Mouse (Mus musculus) MEL (cell line): Measurements from ENCODE around the gene Hcrt. TPM values are rescaled to one million over a fixed set of nuclear protein-coding genes. Genes with fewer than 3 reads are reported as not detected.

ENCODE experiments used
- DNase-seq: peaks from one replicate; pipeline ENCODE4 v3.0.0; 2011; ENCODE audit warnings: low read depth, low spot score
- H3K27ac ChIP-seq: 2 replicates; pipeline ENCODE4 v1.5.1; 2012; ENCODE audit warnings: low read depth, mild to moderate bottlenecking, control low read depth, low read length, moderate library complexity; ENCODE audit not compliant: control insufficient read depth
- H3K27me3 ChIP-seq, 2 experiments: fragments of 150-350 bp in 1 of 2; sonication (generic) in 1 of 2; 2 replicates each; pipeline ENCODE4 v1.6.1; 2012; ENCODE audit warnings: low read length in 2 of 2, mild to moderate bottlenecking in 2 of 2, improper control_type of control experiment in 1 of 2, moderate library complexity in 1 of 2; ENCODE audit not compliant: insufficient read depth in 2 of 2, control insufficient read depth in 1 of 2
- H3K36me3 ChIP-seq, 2 experiments: 2 replicates each; pipeline ENCODE4 v1.6.1; 2012 to 2014; ENCODE audit warnings: low read length in 2 of 2, improper control_type of control experiment in 1 of 2, inconsistent platforms in 1 of 2, mild to moderate bottlenecking in 1 of 2; ENCODE audit not compliant: insufficient read depth in 2 of 2, control insufficient read depth in 1 of 2
- H3K4me1 ChIP-seq, 2 experiments: fragments of 150-350 bp in 1 of 2; sonication (generic) in 1 of 2; 2 replicates each; pipeline ENCODE4 v1.6.1; 2012; ENCODE audit warnings: low read length in 2 of 2, improper control_type of control experiment in 1 of 2, mild to moderate bottlenecking in 1 of 2; ENCODE audit not compliant: insufficient read depth in 2 of 2, control insufficient read depth in 1 of 2
- H3K4me3 ChIP-seq, 2 experiments: fragments of 150-350 bp in 1 of 2; sonication (generic) in 1 of 2; 2 replicates each; pipeline ENCODE4 v1.5.1; 2012; ENCODE audit warnings: low read depth in 2 of 2, low read length in 2 of 2, mild to moderate bottlenecking in 2 of 2, moderate library complexity in 2 of 2, control low read depth in 1 of 2, improper control_type of control experiment in 1 of 2; ENCODE audit not compliant: control insufficient read depth in 1 of 2, insufficient read depth in 1 of 2
- H3K79me2 ChIP-seq: 2 replicates; pipeline ENCODE4 v1.6.1; 2012; ENCODE audit warnings: mild to moderate bottlenecking, low read length, moderate library complexity; ENCODE audit not compliant: control insufficient read depth, poor library complexity, insufficient read depth
- H3K9ac ChIP-seq: 2 replicates; pipeline ENCODE4 v1.6.1; 2012; ENCODE audit warnings: low read depth, mild to moderate bottlenecking, control low read depth, low read length, moderate library complexity; ENCODE audit not compliant: control insufficient read depth, poor library complexity, severe bottlenecking
- H3K9me3 ChIP-seq: fragments of 150-350 bp; sonication (generic); replicated peaks from 2 replicates; pipeline ENCODE4 v1.6.1; 2012; ENCODE audit warnings: mild to moderate bottlenecking, low read length, improper control_type of control experiment, moderate library complexity; ENCODE audit not compliant: insufficient read depth
- BHLHE40 ChIP-seq: IDR thresholded peaks from 2 replicates; pipeline ENCODE4 v1.6.1; 2012; ENCODE audit warnings: low read depth, mild to moderate bottlenecking, inconsistent platforms, low read length, improper control_type of control experiment, borderline replicate concordance
- CHD2 ChIP-seq: IDR thresholded peaks from 2 replicates; pipeline ENCODE4 v1.6.1; 2011; ENCODE audit warnings: low read length, improper control_type of control experiment
- ELF1 ChIP-seq: IDR thresholded peaks from 2 replicates; pipeline ENCODE4 v1.6.1; 2014; ENCODE audit warnings: low read depth, mild to moderate bottlenecking, inconsistent platforms, low read length, improper control_type of control experiment, moderate library complexity
- EP300 ChIP-seq, 2 experiments: IDR thresholded peaks; 2 replicates each; pipeline ENCODE4 v1.6.1; 2011; ENCODE audit warnings: improper control_type of control experiment in 2 of 2, low read length in 2 of 2, low read depth in 1 of 2, mild to moderate bottlenecking in 1 of 2
- ETS1 ChIP-seq: IDR thresholded peaks from 2 replicates; pipeline ENCODE4 v1.6.1; 2012; ENCODE audit warnings: low read depth, mild to moderate bottlenecking, inconsistent platforms, low read length, improper control_type of control experiment, moderate library complexity
- GABPA ChIP-seq: IDR thresholded peaks from 2 replicates; pipeline ENCODE4 v1.6.1; 2012; ENCODE audit warnings: low read depth, mild to moderate bottlenecking, inconsistent platforms, low read length, improper control_type of control experiment, moderate library complexity
- GATA1 ChIP-seq: IDR thresholded peaks from 2 replicates; pipeline ENCODE4 v1.6.1; 2011; ENCODE audit warnings: low read depth, low read length, improper control_type of control experiment
- HCFC1 ChIP-seq: IDR thresholded peaks from 2 replicates; pipeline ENCODE4 v1.6.1; 2012; ENCODE audit warnings: low read depth, mild to moderate bottlenecking, inconsistent platforms, low read length, improper control_type of control experiment, moderate library complexity
- KAT2A ChIP-seq: conservative IDR thresholded peaks from 2 replicates; pipeline ENCODE4 v1.6.1; 2012; ENCODE audit warnings: low read depth, low read length, improper control_type of control experiment, inconsistent platforms
- MAFK ChIP-seq: IDR thresholded peaks from 2 replicates; pipeline ENCODE4 v1.6.1; 2011; ENCODE audit warnings: low read depth, mild to moderate bottlenecking, low read length, improper control_type of control experiment, borderline replicate concordance
- MAX ChIP-seq: IDR thresholded peaks from 2 replicates; pipeline ENCODE4 v1.6.1; 2011; ENCODE audit warnings: low read length, improper control_type of control experiment
- MAZ ChIP-seq: IDR thresholded peaks from 2 replicates; pipeline ENCODE4 v1.6.1; 2012; ENCODE audit warnings: low read depth, mild to moderate bottlenecking, inconsistent platforms, low read length, improper control_type of control experiment
- MEF2A ChIP-seq: IDR thresholded peaks from 2 replicates; pipeline ENCODE4 v1.6.1; 2014; ENCODE audit warnings: low read depth, mild to moderate bottlenecking, inconsistent platforms, low read length, improper control_type of control experiment; ENCODE audit not compliant: poor library complexity, insufficient replicate concordance, severe bottlenecking; ENCODE audit errors: extremely low read depth
- MYB ChIP-seq: IDR thresholded peaks from 2 replicates; pipeline ENCODE4 v1.6.1; 2011; ENCODE audit warnings: mild to moderate bottlenecking, low read depth, low read length, improper control_type of control experiment
- MYC ChIP-seq: IDR thresholded peaks from 2 replicates; pipeline ENCODE4 v1.6.1; 2011; ENCODE audit warnings: low read depth, mild to moderate bottlenecking, low read length, improper control_type of control experiment, moderate library complexity
- NELFE ChIP-seq: IDR thresholded peaks from 2 replicates; pipeline ENCODE4 v1.6.1; 2011; ENCODE audit warnings: low read depth, low read length, improper control_type of control experiment
- NRF1 ChIP-seq: IDR thresholded peaks from 2 replicates; pipeline ENCODE4 v1.6.1; 2014; ENCODE audit warnings: low read depth, mild to moderate bottlenecking, inconsistent platforms, low read length, improper control_type of control experiment, moderate library complexity; ENCODE audit not compliant: poor library complexity, insufficient read depth, severe bottlenecking
- POLR2A ChIP-seq, 2 experiments: IDR thresholded peaks; 2 replicates each; pipeline ENCODE4 v1.6.1; 2011 to 2012; ENCODE audit warnings: low read length in 2 of 2, mild to moderate bottlenecking in 2 of 2, control low read depth in 1 of 2, improper control_type of control experiment in 1 of 2, low read depth in 1 of 2, moderate library complexity in 1 of 2; ENCODE audit not compliant: control insufficient read depth in 1 of 2, insufficient read depth in 1 of 2, poor library complexity in 1 of 2
- POLR2AphosphoS2 ChIP-seq: IDR thresholded peaks from 2 replicates; pipeline ENCODE4 v1.6.1; 2011; ENCODE audit warnings: low read length, improper control_type of control experiment
- RCOR1 ChIP-seq: IDR thresholded peaks from 2 replicates; pipeline ENCODE4 v1.6.1; 2012; ENCODE audit warnings: low read depth, mild to moderate bottlenecking, inconsistent platforms, low read length, improper control_type of control experiment
- SMC3 ChIP-seq: IDR thresholded peaks from 2 replicates; pipeline ENCODE4 v1.6.1; 2011; ENCODE audit warnings: low read depth, low read length, improper control_type of control experiment
- TAL1 ChIP-seq: IDR thresholded peaks from 2 replicates; pipeline ENCODE4 v1.6.1; 2012; ENCODE audit warnings: mild to moderate bottlenecking, inconsistent platforms, low read length, moderate library complexity, mixed read lengths
- TBP ChIP-seq: IDR thresholded peaks from 2 replicates; pipeline ENCODE4 v1.8.0; 2011; ENCODE audit warnings: low read depth, low read length, improper control_type of control experiment
- TCF12 ChIP-seq: IDR thresholded peaks from 2 replicates; pipeline ENCODE4 v1.6.1; 2014; ENCODE audit warnings: low read depth, mild to moderate bottlenecking, inconsistent platforms, low read length, improper control_type of control experiment, moderate library complexity
- UBTF ChIP-seq: IDR thresholded peaks from 2 replicates; pipeline ENCODE4 v1.6.1; 2012; ENCODE audit warnings: low read depth, mild to moderate bottlenecking, inconsistent platforms, low read length, improper control_type of control experiment, moderate library complexity, borderline replicate concordance; ENCODE audit not compliant: insufficient read depth
- ZC3H11A ChIP-seq: IDR thresholded peaks from 2 replicates; pipeline ENCODE4 v1.6.1; 2012; ENCODE audit warnings: low read depth, mild to moderate bottlenecking, inconsistent platforms, low read length, improper control_type of control experiment
- ZKSCAN1 ChIP-seq: IDR thresholded peaks from 2 replicates; pipeline ENCODE4 v1.6.1; 2012; ENCODE audit warnings: low read depth, mild to moderate bottlenecking, inconsistent platforms, low read length, improper control_type of control experiment, moderate library complexity
- ZMIZ1 ChIP-seq: IDR thresholded peaks from 2 replicates; pipeline ENCODE4 v1.6.1; 2012; ENCODE audit warnings: low read depth, mild to moderate bottlenecking, inconsistent platforms, low read length, improper control_type of control experiment, moderate library complexity
- polyA plus RNA-seq, 2 experiments: library from polyadenylated mRNA; stranded (reverse) in 1 of 2; unstranded in 1 of 2; fragments of >175 nt in 1 of 2; fragments of >200 nt in 1 of 2; gene quantifications; 2 replicates each; pipeline versions ENCODE4 v1.2.1 to v1.2.4; 2012; ENCODE audit warnings: low replicate concordance in 2 of 2, low read depth in 1 of 2; ENCODE audit not compliant: insufficient read length in 2 of 2, insufficient read depth in 1 of 2, missing spikeins in 1 of 2
- total RNA-seq: library from RNA; depleted of rRNA; stranded (reverse); fragments of 300-350 nt; gene quantifications from 2 replicates; pipeline ENCODE4 v1.2.3, GENCODE M21; 2012

Hcrt gene
- total and polyA plus RNA-seq, 3 experiments: not detected

DNA sequence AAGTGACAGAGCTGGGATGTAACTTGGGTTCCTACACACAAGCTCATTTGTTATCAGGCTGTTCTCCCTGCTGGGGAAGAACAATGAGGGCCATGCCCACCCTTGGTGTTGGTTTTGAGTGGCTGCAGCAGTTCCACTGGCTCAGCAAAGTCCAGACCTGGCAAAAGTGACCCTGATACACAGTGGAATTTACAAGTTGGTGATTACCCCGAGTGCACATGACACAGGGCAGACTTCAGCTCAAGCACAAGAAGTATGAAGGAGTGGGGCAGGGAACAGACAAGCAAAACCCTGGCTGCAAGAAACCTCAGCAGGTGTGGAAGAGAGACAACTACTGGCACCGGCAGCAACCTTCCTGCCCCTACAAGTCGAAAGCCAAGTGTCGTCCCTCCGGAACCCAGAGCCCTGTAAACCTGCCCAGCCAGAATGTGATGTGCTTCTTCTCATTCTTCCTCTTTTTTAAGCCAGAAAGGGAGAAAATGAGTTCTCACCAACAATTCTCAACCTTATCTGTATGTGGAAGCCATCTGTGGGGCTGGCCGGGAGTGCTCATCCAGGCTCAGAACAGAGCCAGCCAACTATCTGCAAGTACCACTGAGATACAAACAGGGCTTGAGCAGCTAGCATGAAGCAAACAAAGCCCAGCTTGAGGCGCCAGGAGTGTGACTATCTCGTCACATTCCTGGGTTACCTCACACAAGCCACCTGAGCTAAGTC lies 40.8 kb downstream of the Hcrt start (continued):
- peak; percentile 30; the same call in 1 of the 2 replicates for TF ChIP-seq MYB
- TF ChIP-seq ETS1: peak; percentile 99
- TF ChIP-seq MEF2A: no peak
- TF ChIP-seq UBTF: peak; percentile 95; the same call in 1 of the 2 replicates
- no peak for TF ChIP-seq GABPA
- TF ChIP-seq TCF12: peak; percentile 84
- no peak for TF ChIP-seq POLR2A (IDR thresholded peaks at IDR 0.05; ENCODE audit: control insufficient read depth in 1 of 2, insufficient read depth in 1 of 2, low read depth in 1 of 2, low read length in 2 of 2, poor library complexity in 1 of 2)
- no peak; the same call in 1 of the 2 replicates for TF ChIP-seq POLR2AphosphoS2
- TF ChIP-seq ZMIZ1: no peak
- peak; percentile 79 for TF ChIP-seq MYC

DNA sequence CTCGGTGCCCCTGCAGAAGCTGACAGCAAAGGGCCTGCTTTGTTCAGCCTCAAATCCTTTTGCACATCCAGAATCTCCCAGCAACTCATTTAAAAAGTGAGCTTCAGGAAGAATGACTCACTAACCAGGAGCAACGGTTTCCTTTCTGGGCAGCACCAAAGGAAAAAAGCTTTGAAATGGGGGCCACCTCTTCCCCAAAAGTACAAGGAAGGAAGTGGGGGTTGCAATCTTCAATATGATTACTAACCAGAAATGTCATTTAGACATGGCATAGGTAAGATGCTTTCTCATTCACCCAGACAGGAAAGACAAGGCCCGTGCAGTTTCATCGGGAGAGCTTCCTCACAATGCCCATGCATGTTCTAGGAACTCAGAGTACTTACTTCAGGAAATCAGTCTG lies 41.5 kb downstream of the Hcrt start:
- Histone ChIP-seq H3K9ac (peak overlapping the region; percentile 16), H3K4me3 (peak overlapping the region in 1 of 2 experiments; percentile 6; a peak in 1 of 4 replicates), H3K4me1 (peaks cover 36 to 51% of the 10 kb centered on the region in 2 experiments)
- TF ChIP-seq MAZ (no peak), MAX (no peak), ZKSCAN1 (no peak), TAL1 (no peak), MEF2A (no peak), TBP (0 out of 2 replicates have a peak, but pooled peaks have one; percentile 16), EP300 (IDR thresholded peaks at IDR 0.05; ENCODE audit: low read depth in 1 of 2, low read length in 2 of 2) (peak; percentile 54 to 74), SMC3 (no peak), MYC (0 out of 2 replicates have a peak, but pooled peaks have one; percentile 36), GATA1 (peak; percentile 30; the same call in 1 of the 2 replicates), KAT2A (no peak), GABPA (no peak), CHD2 (no peak), BHLHE40 (no peak), ETS1 (no peak), RCOR1 (no peak), NELFE (no peak), HCFC1 (no peak), MAFK (no peak), ZC3H11A (no peak), NRF1 (no peak), MYB (peak; percentile 34; the same call in 1 of the 2 replicates), ELF1 (no peak)
- TF ChIP-seq, all 39 proteins: peak for 5
- no peak for DNase-seq
- Histone ChIP-seq H3K36me3 (peaks cover 19 to 55% of the 10 kb centered on the region in 2 experiments), H3K79me2 (peaks cover 52% of the 10 kb centered on the region), H3K9me3 (no peaks in the 10 kb centered on the region), H3K27me3 (no peaks in the 10 kb centered on the region), H3K27ac (peak overlapping the region; percentile 87)
